Mouse (Mus musculus) liver, adult 2 months (tissue): ENCODE measurements around the gene Trpv4. TPM values are rescaled to one million over a fixed set of nuclear protein-coding genes. Genes with fewer than 3 reads are reported as not detected.

Experiments
- DNase-seq: peaks from one replicate; pipeline ENCODE4 v3.0.0-alpha.2; 2011; ENCODE audit warnings: low read depth, low spot score; ENCODE audit errors: extremely low read depth
- H3K27ac ChIP-seq: fragments of 200-500 bp; replicated peaks from 2 replicates; pipeline ENCODE4 v1.5.1; 2012; ENCODE audit warnings: low read depth, mild to moderate bottlenecking, control low read depth, inconsistent platforms, low read length; ENCODE audit not compliant: insufficient read depth
- H3K27me3 ChIP-seq: fragments of 200-500 bp; 2 replicates; pipeline ENCODE4 v1.6.1; 2012; ENCODE audit warnings: mild to moderate bottlenecking, moderate library complexity, low read length, inconsistent platforms; ENCODE audit not compliant: control insufficient read depth, insufficient read depth
- H3K36me3 ChIP-seq: fragments of 200-500 bp; 2 replicates; pipeline ENCODE4 v1.6.1; 2012; ENCODE audit warnings: low read length, inconsistent platforms; ENCODE audit not compliant: control insufficient read depth, insufficient read depth
- H3K4me1 ChIP-seq: fragments of 200-500 bp; 2 replicates; pipeline ENCODE4 v1.6.1; 2011; ENCODE audit warnings: low read length; ENCODE audit not compliant: control insufficient read depth, insufficient read depth
- H3K4me3 ChIP-seq: fragments of 200-500 bp; 2 replicates; pipeline ENCODE4 v1.5.1; 2011; ENCODE audit warnings: low read depth, mild to moderate bottlenecking, control low read depth, low read length, moderate library complexity; ENCODE audit not compliant: insufficient read depth
- H3K79me2 ChIP-seq: fragments of 200-500 bp; 2 replicates; pipeline ENCODE4 v1.6.1; 2012; ENCODE audit warnings: inconsistent platforms, mild to moderate bottlenecking, low read length, moderate library complexity; ENCODE audit not compliant: control insufficient read depth, insufficient read depth
- H3K9ac ChIP-seq: fragments of 200-500 bp; 2 replicates; pipeline ENCODE4 v1.6.1; 2012; ENCODE audit warnings: low read depth, mild to moderate bottlenecking, control low read depth, inconsistent platforms, low read length
- CTCF ChIP-seq: fragments of 200-500 bp; IDR thresholded peaks from 2 replicates; pipeline ENCODE4 v1.5.1; 2011; ENCODE audit warnings: low read depth, low read length, control low read depth
- POLR2A ChIP-seq: fragments of 200-500 bp; IDR thresholded peaks from 2 replicates; pipeline ENCODE4 v1.6.1; 2011; ENCODE audit warnings: low read length, control low read depth; ENCODE audit not compliant: insufficient read depth; ENCODE audit errors: extremely low read depth
- WGBS: fragments of 180-500 bp; shearing (Covaris S2); methylation state at CpG from one replicate; pipeline ENCODE4 v1.1.7; 2018; 5-methylcytosine and 5-hydroxymethylcytosine counted together
- polyA plus RNA-seq: library from polyadenylated mRNA; depleted of rRNA; stranded (reverse); fragments of >200 nt; gene quantifications from 2 replicates; pipeline ENCODE4 v1.2.3, GENCODE M21; 2012; rRNA removed
- total RNA-seq: library from RNA; depleted of rRNA; stranded (reverse); fragments of >200 nt; gene quantifications from 2 replicates; pipeline ENCODE4 v1.2.3, GENCODE M21; 2014; rRNA removed

Gene Trpv4
- total RNA-seq = 0.09 and 0.40 TPM in 2 replicates
- 0.29 and 0.50 TPM in 2 replicates for polyA plus RNA-seq

DNA sequence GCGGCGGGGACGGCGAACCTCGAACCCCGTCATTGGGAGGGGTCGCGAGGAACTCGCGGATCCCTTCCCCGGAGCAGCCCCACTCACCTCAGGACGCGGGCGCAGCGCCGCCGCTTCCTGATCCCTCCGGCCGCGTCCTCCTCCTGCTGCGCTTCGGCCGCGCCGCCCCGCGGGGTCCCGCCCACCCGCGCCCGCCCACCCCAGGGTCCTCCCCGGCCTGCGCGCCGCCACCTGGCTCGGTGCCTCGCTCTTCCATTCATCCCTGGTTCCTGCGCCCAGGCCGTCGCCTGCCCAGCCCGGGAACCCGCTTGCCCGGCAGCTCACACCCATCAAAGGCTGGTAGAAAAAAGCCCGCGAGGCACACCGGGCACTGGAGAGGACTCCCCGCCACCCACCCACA lies at the start of gene Trpv4:
Gene Trpv4 (minus strand): TSS at position 167 of the 400 bp plus-strand sequence.
- Histone ChIP-seq H3K79me2 (no peaks in the 10 kb centered on the region), H3K27ac (no peak within 1 kb of the TSS), H3K27me3 (peaks cover 4% of the 10 kb centered on the region; the same call in 1 of the 2 replicates), H3K36me3 (no peaks in the 10 kb centered on the region), H3K9ac (peak within 1 kb of the TSS; percentile 58; the same call in 1 of the 2 replicates), H3K4me1 (no peaks in the 10 kb centered on the region), H3K4me3 (peak within 1 kb of the TSS; percentile 54)
- 2% methylated on average over 34 of the region's 47 CpGs for WGBS
- TF ChIP-seq POLR2A = no peak
- TF ChIP-seq CTCF = no peak
- DNase-seq = no peak

DNA sequence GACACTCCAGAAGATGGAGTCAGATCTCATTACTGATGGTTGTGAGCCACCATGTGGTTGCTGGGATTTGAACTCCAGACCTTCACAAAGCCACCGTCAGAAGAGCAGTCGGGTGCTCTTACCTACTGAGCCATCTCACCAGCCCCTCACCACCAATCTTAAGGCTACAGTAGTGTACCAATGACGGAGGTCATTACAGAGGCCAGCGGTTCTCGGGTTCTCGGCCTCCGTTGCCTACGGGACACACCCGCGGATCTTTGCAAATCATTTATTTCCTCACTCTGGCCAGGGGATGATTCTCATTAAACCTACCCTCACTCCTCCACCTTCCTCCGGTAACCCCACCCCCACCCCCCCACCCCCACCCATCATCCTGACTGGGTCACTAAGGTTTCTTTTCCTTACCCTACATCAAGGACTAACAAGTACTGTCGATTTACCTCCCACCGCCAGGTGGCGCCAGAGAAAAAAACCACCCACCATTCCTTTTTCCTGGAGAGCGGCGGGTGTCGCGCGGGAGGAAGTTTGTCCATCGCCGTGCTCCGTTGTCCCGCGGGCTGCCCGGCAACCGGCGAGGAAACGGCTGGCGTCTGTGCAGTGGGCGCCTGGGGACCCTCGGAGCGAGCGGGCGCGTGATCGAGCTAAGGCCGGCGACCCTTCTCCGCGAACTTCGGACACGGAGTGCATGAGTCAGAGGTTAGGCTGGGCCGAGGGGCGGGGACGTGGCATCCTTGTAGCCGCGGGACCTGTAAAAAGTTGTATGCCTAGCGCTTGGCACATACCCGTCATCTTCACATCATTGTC lies 49.2 kb upstream of the Trpv4 start, which contains the start of gene Tchp:
Gene Tchp (plus strand): TSS at position 496 of the 804 bp plus-strand sequence.
- H3K27me3 ChIP-seq = no peaks in the 10 kb centered on the region
- peak; percentile 80 for DNase-seq
- peak within 1 kb of the TSS; percentile 100 for H3K4me3 ChIP-seq
- H3K79me2 ChIP-seq = no peaks in the 10 kb centered on the region
- H3K36me3 ChIP-seq = no peaks in the 10 kb centered on the region
- peaks cover 2% of the 10 kb centered on the region; the same call in 1 of the 2 replicates for H3K4me1 ChIP-seq
- 7% methylated on average over 49 of the region's 49 CpGs for WGBS
- TF ChIP-seq POLR2A (no peak), CTCF (peak; percentile 80)
- H3K9ac ChIP-seq = peak within 1 kb of the TSS; percentile 98
- no peak within 1 kb of the TSS for H3K27ac ChIP-seq

DNA sequence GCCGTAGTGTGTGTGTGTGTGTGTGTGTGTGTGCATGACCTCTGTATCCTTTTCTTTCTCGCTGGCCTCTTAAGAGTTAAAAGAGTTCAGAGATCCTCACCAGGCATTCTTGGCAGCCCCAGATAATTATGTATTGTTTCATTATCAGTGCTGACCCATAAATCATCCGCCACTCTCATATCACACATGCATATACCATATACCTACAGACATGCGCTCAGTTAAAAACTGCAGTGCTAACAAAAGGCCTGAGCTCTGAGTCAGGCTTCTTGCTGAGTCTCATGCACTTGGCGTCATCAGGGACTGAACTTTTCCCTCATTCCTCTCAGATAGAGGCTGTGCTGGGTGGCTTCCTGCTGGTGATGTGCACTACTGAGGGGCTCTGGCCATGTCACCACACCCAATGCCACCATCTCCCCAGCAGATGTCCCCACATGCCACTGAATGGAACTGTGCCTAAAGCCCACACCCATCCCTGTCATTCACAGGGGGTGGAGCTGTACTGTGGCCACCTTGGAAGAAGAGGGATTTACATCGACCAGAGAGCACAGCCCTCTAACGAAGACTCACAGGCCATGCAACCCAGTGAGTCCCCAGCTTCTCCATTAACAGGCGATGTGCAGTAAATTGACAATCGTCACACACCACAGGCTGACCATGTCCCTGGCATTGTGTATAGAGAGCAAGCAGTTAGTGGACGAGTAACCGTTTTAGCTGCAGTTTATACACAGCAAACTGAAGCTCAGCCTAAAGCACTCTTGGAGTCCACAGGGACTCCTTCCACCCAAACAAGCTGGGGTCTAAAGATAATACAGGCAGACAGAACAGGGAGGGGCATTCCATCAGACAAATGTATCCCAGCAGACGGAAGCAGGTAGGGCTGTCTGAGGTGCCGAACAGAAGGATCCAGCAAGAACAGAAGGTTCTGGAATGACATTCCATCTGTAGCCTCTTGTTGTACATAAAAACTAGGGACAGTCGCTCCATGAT lies 44.5 kb upstream of the Trpv4 start:
- no peak for DNase-seq
- Histone ChIP-seq H3K4me3 (no peak overlapping the region), H3K79me2 (no peaks in the 10 kb centered on the region), H3K4me1 (peaks cover 2% of the 10 kb centered on the region; the same call in 1 of the 2 replicates), H3K9ac (no peak overlapping the region), H3K27me3 (no peaks in the 10 kb centered on the region), H3K36me3 (no peaks in the 10 kb centered on the region), H3K27ac (no peak overlapping the region)
- TF ChIP-seq POLR2A (no peak), CTCF (peak; percentile 32)
- 68% methylated on average over 14 of the region's 14 CpGs for WGBS

DNA sequence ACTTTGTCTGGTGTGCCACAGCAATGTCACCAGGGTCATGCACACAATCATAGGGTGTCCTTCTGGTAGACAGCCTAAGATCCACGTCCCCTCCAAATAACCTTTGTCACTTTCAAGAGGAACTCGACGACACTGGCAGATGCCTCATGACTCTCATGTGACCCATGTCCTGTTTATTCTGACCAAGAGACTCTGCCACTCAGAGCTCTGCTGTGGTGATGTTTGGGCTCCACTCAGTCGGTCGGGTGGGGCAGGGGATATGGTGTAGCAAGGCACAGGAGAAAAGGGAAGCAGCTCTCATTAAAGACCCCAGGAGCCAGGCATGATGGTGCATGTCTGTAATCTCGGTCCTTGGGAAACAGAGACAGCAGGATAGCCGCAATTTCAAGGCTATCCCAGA lies 40.8 kb upstream of the Trpv4 start:
- peak overlapping the region; percentile 44 for H3K27ac ChIP-seq
- TF ChIP-seq POLR2A = no peak
- no peak for TF ChIP-seq CTCF
- H3K27me3 ChIP-seq = no peaks in the 10 kb centered on the region
- no peak overlapping the region for H3K4me3 ChIP-seq
- peaks cover 2% of the 10 kb centered on the region; the same call in 1 of the 2 replicates for H3K4me1 ChIP-seq
- peak; percentile 52 for DNase-seq
- H3K79me2 ChIP-seq = no peaks in the 10 kb centered on the region
- H3K9ac ChIP-seq = no peak overlapping the region
- no peaks in the 10 kb centered on the region for H3K36me3 ChIP-seq
- 24% methylated on average over 7 of the region's 7 CpGs for WGBS

DNA sequence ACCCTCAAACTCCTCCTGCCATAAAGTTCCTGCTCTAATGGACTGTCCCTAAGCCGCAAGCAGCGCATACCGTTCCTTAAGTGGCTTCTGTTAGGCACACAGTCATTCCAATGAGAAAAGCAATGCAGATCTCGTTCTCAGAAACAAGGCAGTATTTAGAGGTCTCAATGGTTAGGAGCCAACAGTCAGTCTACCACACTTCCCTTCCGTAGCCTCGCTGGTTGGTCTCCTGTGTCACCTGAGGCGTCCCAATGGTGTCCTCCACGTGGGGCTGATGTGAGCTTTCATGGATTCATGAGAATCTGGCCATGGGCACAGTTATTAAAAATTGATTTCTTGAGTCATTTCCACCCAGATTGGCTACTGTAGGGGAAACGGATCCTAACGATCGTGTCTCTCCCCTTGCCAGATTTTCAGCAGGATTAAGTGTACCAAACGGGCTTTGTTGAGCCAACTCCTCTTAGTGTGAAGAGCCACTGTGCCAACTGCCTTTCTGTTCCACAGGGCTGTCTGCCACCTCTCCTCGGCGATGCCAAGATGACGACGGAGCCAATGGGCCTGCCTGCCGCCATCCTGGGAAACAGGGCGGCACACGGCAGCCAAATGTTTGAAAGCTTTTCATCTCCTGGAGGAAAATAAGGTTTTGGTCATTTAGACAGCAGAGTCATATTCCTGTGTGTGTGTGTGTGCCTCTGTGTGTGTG lies 40.0 kb upstream of the Trpv4 start:
- no peak overlapping the region for H3K9ac ChIP-seq
- H3K27ac ChIP-seq = no peak overlapping the region
- no peak overlapping the region for H3K4me3 ChIP-seq
- H3K27me3 ChIP-seq = no peaks in the 10 kb centered on the region
- H3K79me2 ChIP-seq = no peaks in the 10 kb centered on the region
- no peak for TF ChIP-seq CTCF
- no peak for TF ChIP-seq POLR2A
- peaks cover 2% of the 10 kb centered on the region; the same call in 1 of the 2 replicates for H3K4me1 ChIP-seq
- 86% methylated on average over 19 of the region's 19 CpGs for WGBS
- DNase-seq = peak; percentile 10
- no peaks in the 10 kb centered on the region for H3K36me3 ChIP-seq
